Mouse (Mus musculus) midbrain, embryonic 12.5 days (tissue): ENCODE measurements around the gene Ugt1a2. TPM values are rescaled to one million over a fixed set of nuclear protein-coding genes. Genes with fewer than 3 reads are reported as not detected.

Experiments used
- ATAC-seq: fragments of 200-750 bp; cut with Nextera tagmentation; 2 replicates; pipeline ENCODE4 v1.8.0; 2017; ENCODE audit warnings: low read depth, moderate TSS enrichment, moderate library complexity; ENCODE audit not compliant: low FRiP score
- H3K27ac ChIP-seq: fragments of 300-500 bp; sonication (generic); replicated peaks from 2 replicates; pipeline ENCODE4 v1.5.1; 2016; ENCODE audit warnings: mild to moderate bottlenecking
- H3K27me3 ChIP-seq: fragments of 300-500 bp; sonication (generic); 2 replicates; pipeline ENCODE4 v1.6.1; 2016; ENCODE audit warnings: mild to moderate bottlenecking
- H3K36me3 ChIP-seq: fragments of 300-500 bp; sonication (generic); 2 replicates; pipeline ENCODE4 v1.6.1; 2016
- H3K4me1 ChIP-seq: fragments of 300-500 bp; sonication (generic); 2 replicates; pipeline ENCODE4 v1.6.1; 2016
- H3K4me2 ChIP-seq: fragments of 300-500 bp; sonication (generic); replicated peaks from 2 replicates; pipeline ENCODE4 v1.6.1; 2016; ENCODE audit warnings: mild to moderate bottlenecking, moderate library complexity
- H3K4me3 ChIP-seq: fragments of 300-500 bp; sonication (generic); 2 replicates; pipeline ENCODE4 v1.5.1; 2016; ENCODE audit warnings: mild to moderate bottlenecking
- H3K9ac ChIP-seq: fragments of 300-500 bp; sonication (generic); replicated peaks from 2 replicates; pipeline ENCODE4 v1.6.1; 2016; ENCODE audit warnings: mild to moderate bottlenecking, moderate library complexity
- H3K9me3 ChIP-seq: fragments of 300-500 bp; sonication (generic); 2 replicates; pipeline ENCODE4 v1.6.1; 2016; ENCODE audit warnings: mild to moderate bottlenecking
- WGBS: fragments of 180-500 bp; shearing (Covaris S2); methylation state at CpG from one replicate; pipeline ENCODE4 v1.1.7; 2016; 5-methylcytosine and 5-hydroxymethylcytosine counted together
- polyA plus RNA-seq: library from polyadenylated mRNA; unstranded; fragments of >200 nt; fragmentation: Nextera tagmentation; extraction: Ambion mirVana; gene quantifications from 2 replicates; pipeline ENCODE4 v1.2.1, GENCODE M21; 2016

Gene Ugt1a2
- polyA plus RNA-seq, 1 experiment from 2014 or later: 0.14 TPM

- H3K27me3 ChIP-seq: no peaks in the 10 kb centered on the region
- peaks cover 95% of the 10 kb centered on the region for H3K9me3 ChIP-seq
- no peak overlapping the region for H3K9ac ChIP-seq
- H3K4me1 ChIP-seq: no peaks in the 10 kb centered on the region
- ATAC-seq: no peak; the same call in 1 of the 2 replicates
- H3K4me2 ChIP-seq: no peak overlapping the region
- no peak overlapping the region for H3K4me3 ChIP-seq
- 75% methylated on average over 6 of the region's 6 CpGs for WGBS
- H3K36me3 ChIP-seq: no peaks in the 10 kb centered on the region
- H3K27ac ChIP-seq: no peak overlapping the region
These were observed 38.4 kb downstream of the Ugt1a2 start for GRCm38 (mm10) chr1:88238771-88239170.

- 74% methylated on average over 5 of the region's 5 CpGs for WGBS
- ATAC-seq: no peak
These were observed 39.7 kb downstream of the Ugt1a2 start for GRCm38 (mm10) chr1:88240072-88240471.

GRCm38 (mm10) chr1:88240579-88240978 lies 40.2 kb downstream of the Ugt1a2 start:
- H3K9ac ChIP-seq: no peak overlapping the region
- no peaks in the 10 kb centered on the region for H3K27me3 ChIP-seq
- peak; percentile 10; the same call in 1 of the 2 replicates for ATAC-seq
- no peaks in the 10 kb centered on the region for H3K36me3 ChIP-seq
- WGBS: 74% methylated on average over 4 of the region's 4 CpGs
- no peak overlapping the region for H3K4me3 ChIP-seq
- H3K4me1 ChIP-seq: no peaks in the 10 kb centered on the region
- no peak overlapping the region for H3K27ac ChIP-seq
- H3K9me3 ChIP-seq: peaks cover 95% of the 10 kb centered on the region
- no peak overlapping the region for H3K4me2 ChIP-seq

More at GRCm38 (mm10) chr1:88240072-88240471, 39.7 kb downstream of the Ugt1a2 start:
- Histone ChIP-seq H3K9me3 (peaks cover 95% of the 10 kb centered on the region), H3K4me3 (no peak overlapping the region), H3K36me3 (no peaks in the 10 kb centered on the region), H3K4me2 (no peak overlapping the region), H3K27ac (no peak overlapping the region), H3K4me1 (no peaks in the 10 kb centered on the region), H3K9ac (no peak overlapping the region), H3K27me3 (no peaks in the 10 kb centered on the region)

GRCm38 (mm10) chr1:88243861-88244260 lies 43.5 kb downstream of the Ugt1a2 start:
- no peak for ATAC-seq
- Histone ChIP-seq H3K4me3 (no peak overlapping the region), H3K27ac (no peak overlapping the region), H3K4me1 (no peaks in the 10 kb centered on the region), H3K9me3 (peaks cover 97% of the 10 kb centered on the region), H3K27me3 (no peaks in the 10 kb centered on the region), H3K36me3 (no peaks in the 10 kb centered on the region), H3K4me2 (no peak overlapping the region), H3K9ac (no peak overlapping the region)
- 64% methylated on average over 5 of the region's 5 CpGs for WGBS

- 76% methylated on average over 6 of the region's 6 CpGs for WGBS
- no peak for ATAC-seq
These were observed 45.5 kb downstream of the Ugt1a2 start for GRCm38 (mm10) chr1:88245881-88246280.

GRCm38 (mm10) chr1:88246386-88246785 lies 46.0 kb downstream of the Ugt1a2 start:
- ATAC-seq: no peak
- 46% methylated on average over 6 of the region's 6 CpGs for WGBS
- Histone ChIP-seq H3K27ac (no peak overlapping the region), H3K4me2 (no peak overlapping the region), H3K4me3 (no peak overlapping the region), H3K9me3 (peaks cover 97% of the 10 kb centered on the region), H3K9ac (no peak overlapping the region), H3K27me3 (no peaks in the 10 kb centered on the region), H3K36me3 (no peaks in the 10 kb centered on the region), H3K4me1 (no peaks in the 10 kb centered on the region)

More at GRCm38 (mm10) chr1:88245881-88246280, 45.5 kb downstream of the Ugt1a2 start:
- Histone ChIP-seq H3K4me3 (no peak overlapping the region), H3K27me3 (no peaks in the 10 kb centered on the region), H3K4me2 (no peak overlapping the region), H3K9me3 (peaks cover 97% of the 10 kb centered on the region), H3K27ac (no peak overlapping the region), H3K4me1 (no peaks in the 10 kb centered on the region), H3K36me3 (no peaks in the 10 kb centered on the region), H3K9ac (no peak overlapping the region)

GRCm38 (mm10) chr1:88247660-88248059 lies 47.3 kb downstream of the Ugt1a2 start:
- Histone ChIP-seq H3K4me1 (no peaks in the 10 kb centered on the region), H3K4me2 (no peak overlapping the region), H3K4me3 (no peak overlapping the region), H3K27ac (no peak overlapping the region), H3K27me3 (no peaks in the 10 kb centered on the region), H3K9ac (no peak overlapping the region), H3K36me3 (no peaks in the 10 kb centered on the region), H3K9me3 (peaks cover 96% of the 10 kb centered on the region)
- 55% methylated on average over 2 of the region's 2 CpGs for WGBS
- ATAC-seq: no peak

- no peaks in the 10 kb centered on the region for H3K27me3 ChIP-seq
- H3K27ac ChIP-seq: no peak overlapping the region
- no peak overlapping the region for H3K4me2 ChIP-seq
- no peaks in the 10 kb centered on the region for H3K4me1 ChIP-seq
- H3K9me3 ChIP-seq: peaks cover 96% of the 10 kb centered on the region
- 70% methylated on average over 4 of the region's 4 CpGs for WGBS
- no peak overlapping the region for H3K4me3 ChIP-seq
- no peaks in the 10 kb centered on the region for H3K36me3 ChIP-seq
- ATAC-seq: no peak
- no peak overlapping the region for H3K9ac ChIP-seq
These were observed 48.3 kb downstream of the Ugt1a2 start for GRCm38 (mm10) chr1:88248658-88249057.

- H3K9ac ChIP-seq: no peak overlapping the region
These were observed 49.2 kb downstream of the Ugt1a2 start for GRCm38 (mm10) chr1:88249596-88249995.

GRCm38 (mm10) chr1:88250023-88250422 lies 49.6 kb downstream of the Ugt1a2 start:
- Histone ChIP-seq H3K4me2 (no peak overlapping the region), H3K36me3 (no peaks in the 10 kb centered on the region), H3K27me3 (no peaks in the 10 kb centered on the region), H3K27ac (no peak overlapping the region), H3K9me3 (peaks cover 96% of the 10 kb centered on the region), H3K9ac (no peak overlapping the region), H3K4me1 (no peaks in the 10 kb centered on the region), H3K4me3 (no peak overlapping the region)
- 0 out of 2 replicates have a peak, but pooled peaks have one; percentile 3 for ATAC-seq
- 79% methylated on average over 5 of the region's 5 CpGs for WGBS

More at GRCm38 (mm10) chr1:88249596-88249995, 49.2 kb downstream of the Ugt1a2 start:
- no peak overlapping the region for H3K4me2 ChIP-seq
- H3K4me1 ChIP-seq: no peaks in the 10 kb centered on the region
- no peaks in the 10 kb centered on the region for H3K27me3 ChIP-seq
- H3K36me3 ChIP-seq: no peaks in the 10 kb centered on the region
- 77% methylated on average over 7 of the region's 7 CpGs for WGBS
- peaks cover 96% of the 10 kb centered on the region for H3K9me3 ChIP-seq
- H3K27ac ChIP-seq: no peak overlapping the region
- H3K4me3 ChIP-seq: no peak overlapping the region
- ATAC-seq: no peak

- WGBS: 74% methylated on average over 8 of the region's 8 CpGs
- no peaks in the 10 kb centered on the region for H3K4me1 ChIP-seq
- no peak for ATAC-seq
- H3K27ac ChIP-seq: no peak overlapping the region
- H3K36me3 ChIP-seq: no peaks in the 10 kb centered on the region
- H3K27me3 ChIP-seq: no peaks in the 10 kb centered on the region
- peaks cover 97% of the 10 kb centered on the region for H3K9me3 ChIP-seq
- no peak overlapping the region for H3K9ac ChIP-seq
- no peak overlapping the region for H3K4me3 ChIP-seq
- no peak overlapping the region for H3K4me2 ChIP-seq
These were observed 52.7 kb downstream of the Ugt1a2 start for GRCm38 (mm10) chr1:88253106-88253505.

GRCm38 (mm10) chr1:88253540-88253939 lies 53.1 kb downstream of the Ugt1a2 start:
- H3K4me2 ChIP-seq: no peak overlapping the region
- H3K27me3 ChIP-seq: no peaks in the 10 kb centered on the region
- H3K36me3 ChIP-seq: no peaks in the 10 kb centered on the region
- H3K9me3 ChIP-seq: peaks cover 97% of the 10 kb centered on the region
- H3K4me1 ChIP-seq: no peaks in the 10 kb centered on the region
- no peak overlapping the region for H3K4me3 ChIP-seq
- no peak for ATAC-seq
- no peak overlapping the region for H3K27ac ChIP-seq
- H3K9ac ChIP-seq: no peak overlapping the region
- WGBS: 74% methylated on average over 6 of the region's 6 CpGs
